Mouse (Mus musculus) B cell, adult 2 months (primary cell): ENCODE measurements around the gene Jmjd8.

Experiments used
- DNase-seq, 2 experiments: peaks; one replicate each; pipeline ENCODE4 v3.0.0; 2022

Gene Jmjd8

GRCm38 (mm10) chr17:25880196-25880910 lies 51.7 kb downstream of the Jmjd8 start, which contains the start of gene Wfikkn1:
TSS of gene Wfikkn1 (minus strand) at chr17:25880858.
- no peak for DNase-seq

GRCm38 (mm10) chr17:25880913-25881641 lies 52.4 kb downstream of the Jmjd8 start:
- DNase-seq = no peak
